Mouse (Mus musculus) liver, embryonic 14.5 days (tissue): ENCODE results near the gene Zfp536. TPM values are rescaled to one million over a fixed set of nuclear protein-coding genes. Genes with fewer than 3 reads are reported as not detected.
A peak's percentile ranks its signal among the peaks of the same experiment; 100 is the strongest.

ENCODE experiments used
- ATAC-seq: fragments of 200-750 bp; cut with Nextera tagmentation; 2 replicates; pipeline ENCODE4 v1.8.0; 2017; ENCODE audit warnings: moderate number of reproducible peaks, mild to moderate bottlenecking, moderate library complexity; ENCODE audit not compliant: insufficient read depth
- DNase-seq, 3 experiments: peaks; one replicate each; pipeline ENCODE4 v3.0.0-alpha.2; 2012 to 2013; ENCODE audit warnings: low read depth in 3 of 3, low spot score in 3 of 3
- H3K27ac ChIP-seq: fragments of 300-500 bp; sonication (generic); 2 replicates; pipeline ENCODE4 v1.5.1; 2014; ENCODE audit warnings: moderate library complexity, mild to moderate bottlenecking, control low read depth, inconsistent platforms
- H3K27me3 ChIP-seq: fragments of 300-500 bp; sonication (generic); 2 replicates; pipeline ENCODE4 v1.6.1; 2014; ENCODE audit warnings: mild to moderate bottlenecking, low read length, moderate library complexity; ENCODE audit not compliant: control insufficient read depth, insufficient read depth
- H3K36me3 ChIP-seq: fragments of 300-500 bp; sonication (generic); replicated peaks from 2 replicates; pipeline ENCODE4 v1.6.1; 2014; ENCODE audit warnings: low read depth; ENCODE audit not compliant: control insufficient read depth, insufficient read depth
- H3K4me1 ChIP-seq, 2 experiments: fragments of 200-500 bp in 1 of 2; fragments of 300-500 bp in 1 of 2; sonication (generic) in 1 of 2; replicated peaks; 2 replicates each; pipeline ENCODE4 v1.6.1; 2012 to 2014; ENCODE audit warnings: antibody characterized with exemption in 1 of 2, inconsistent platforms in 1 of 2, low read length in 1 of 2; ENCODE audit not compliant: control insufficient read depth in 2 of 2, insufficient read depth in 2 of 2
- H3K4me2 ChIP-seq: fragments of 300-500 bp; sonication (generic); 2 replicates; pipeline ENCODE4 v1.6.1; 2014; ENCODE audit warnings: low read depth, mild to moderate bottlenecking, control low read depth, moderate library complexity
- H3K4me3 ChIP-seq, 2 experiments: fragments of 200-500 bp in 1 of 2; fragments of 300-500 bp in 1 of 2; sonication (generic) in 1 of 2; 2 replicates each; pipeline ENCODE4 v1.5.1; 2012 to 2014; ENCODE audit warnings: low read depth in 2 of 2, low read length in 2 of 2, mild to moderate bottlenecking in 2 of 2, control low read depth in 1 of 2, inconsistent platforms in 1 of 2, moderate library complexity in 1 of 2; ENCODE audit not compliant: insufficient read depth in 1 of 2
- H3K9ac ChIP-seq: fragments of 300-500 bp; sonication (generic); replicated peaks from 2 replicates; pipeline ENCODE4 v1.6.1; 2014; ENCODE audit warnings: mild to moderate bottlenecking, control low read depth, moderate library complexity
- H3K9me3 ChIP-seq: fragments of 300-500 bp; sonication (generic); 2 replicates; pipeline ENCODE4 v1.6.1; 2016; ENCODE audit warnings: low read length, mixed read lengths; ENCODE audit not compliant: control insufficient read depth
- CTCF ChIP-seq: IDR thresholded peaks from 2 replicates; pipeline ENCODE4 v1.5.1; 2016; ENCODE audit warnings: antibody characterized with exemption, low read depth, control low read depth
- EP300 ChIP-seq: IDR thresholded peaks from 2 replicates; pipeline ENCODE4 v1.6.1; 2016; ENCODE audit warnings: antibody characterized with exemption, low read depth
- WGBS: fragments of 180-500 bp; shearing (Covaris S2); extraction: QIAGEN DNeasy Blood & Tissue Kit; methylation state at CpG from one replicate; pipeline ENCODE4 v1.1.7; 2014; ENCODE audit not compliant: insufficient replicate concordance; 5-methylcytosine and 5-hydroxymethylcytosine counted together
- polyA plus RNA-seq, 2 experiments: library from polyadenylated mRNA; depleted of rRNA in 1 of 2; stranded (reverse) in 1 of 2; unstranded in 1 of 2; fragments of >200 nt; fragmentation: Nextera tagmentation in 1 of 2; extraction: Ambion mirVana in 1 of 2; gene quantifications; 2 replicates each; pipeline versions ENCODE4 v1.2.1 to v1.2.3; 2012 to 2014

Zfp536 gene
- polyA plus RNA-seq, 2 experiments = not detected

DNA sequence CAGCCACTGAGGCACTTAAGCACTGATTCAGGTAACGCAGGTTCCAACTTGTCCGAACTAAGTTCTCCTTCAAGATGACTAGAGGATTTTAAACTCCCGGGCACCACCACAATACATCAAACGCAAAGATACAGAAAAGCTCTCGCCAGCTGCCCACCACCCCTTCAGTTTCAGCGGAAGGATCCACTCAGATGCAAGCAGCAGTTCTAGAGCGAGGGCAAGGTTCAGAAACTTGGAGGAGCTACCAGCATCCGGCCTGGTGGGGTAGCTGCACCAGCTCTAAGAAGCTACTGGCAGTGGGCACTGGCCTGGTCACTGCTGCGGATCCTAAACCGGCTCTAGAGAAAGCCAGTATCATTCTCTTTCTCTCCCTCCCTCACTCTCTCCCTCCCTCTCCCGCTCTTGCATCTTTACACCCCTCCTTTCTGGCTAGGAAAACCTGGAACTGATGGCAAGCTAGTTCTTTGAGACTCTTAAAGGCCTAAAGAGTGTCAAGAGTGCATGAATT lies 1.1 kb upstream of the Zfp536 start:
- peaks cover 58% of the 10 kb centered on the region for H3K27me3 ChIP-seq
- H3K9me3 ChIP-seq = no peaks in the 10 kb centered on the region
- DNase-seq = no peak
- 18% methylated on average over 11 of the region's 11 CpGs for WGBS
- TF ChIP-seq CTCF = no peak
- TF ChIP-seq EP300 = no peak
- H3K36me3 ChIP-seq = no peaks in the 10 kb centered on the region
- no peak overlapping the region for H3K4me3 ChIP-seq
- H3K4me1 ChIP-seq = no peaks in the 10 kb centered on the region
- no peak overlapping the region for H3K9ac ChIP-seq
- H3K27ac ChIP-seq = no peak overlapping the region
- H3K4me2 ChIP-seq = no peak overlapping the region
- ATAC-seq = no peak

DNA sequence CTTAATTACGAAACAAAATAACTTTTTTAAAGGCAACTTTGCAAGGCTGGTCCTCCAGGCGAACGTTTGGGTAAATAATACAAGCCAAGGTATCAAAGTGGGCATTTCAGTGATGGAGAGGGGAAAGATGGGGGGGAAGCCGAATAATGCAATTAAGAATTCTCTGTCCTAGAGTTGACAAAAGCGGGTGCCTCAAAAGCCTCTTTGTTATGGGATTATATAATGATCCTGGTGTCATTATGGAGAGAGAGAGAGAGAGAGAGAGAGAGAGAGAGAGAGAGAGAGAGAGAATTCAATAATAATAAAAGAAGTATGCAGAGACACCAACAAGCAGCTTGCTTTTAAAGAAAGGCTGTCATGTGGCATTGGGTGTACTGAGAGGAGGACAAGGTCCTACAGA lies 465 bp upstream of the Zfp536 start:
- ATAC-seq (no peak), DNase-seq (no peak)
- no peak overlapping the region for H3K4me3 ChIP-seq
- TF ChIP-seq EP300 (no peak), CTCF (no peak)
- H3K9me3 ChIP-seq = no peaks in the 10 kb centered on the region
- peaks cover 64% of the 10 kb centered on the region for H3K27me3 ChIP-seq
- no peak overlapping the region for H3K9ac ChIP-seq
- H3K4me2 ChIP-seq = no peak overlapping the region
- WGBS = 15% methylated on average over 5 of the region's 5 CpGs
- no peaks in the 10 kb centered on the region for H3K36me3 ChIP-seq
- no peaks in the 10 kb centered on the region for H3K4me1 ChIP-seq
- no peak overlapping the region for H3K27ac ChIP-seq

GRCm38 (mm10) chr7:37772376-37773311 lies 797 bp downstream of the Zfp536 start:
- no peaks in the 10 kb centered on the region for H3K4me1 ChIP-seq
- H3K27me3 ChIP-seq = peaks cover 76% of the 10 kb centered on the region
- WGBS = 2% methylated on average over 46 of the region's 46 CpGs
- H3K27ac ChIP-seq = no peak overlapping the region
- H3K36me3 ChIP-seq = no peaks in the 10 kb centered on the region
- DNase-seq (no peak), ATAC-seq (no peak)
- TF ChIP-seq EP300 (no peak), CTCF (no peak)
- H3K4me3 ChIP-seq = no peak overlapping the region; a peak in 1 of 4 replicates
- no peaks in the 10 kb centered on the region for H3K9me3 ChIP-seq
- no peak overlapping the region for H3K9ac ChIP-seq
- peak overlapping the region; percentile 53 for H3K4me2 ChIP-seq

GRCm38 (mm10) chr7:37771491-37772375 lies 1.7 kb downstream of the Zfp536 start:
- no peak for TF ChIP-seq CTCF
- TF ChIP-seq EP300 = no peak
- Histone ChIP-seq H3K9me3 (no peaks in the 10 kb centered on the region), H3K4me3 (peak overlapping the region in 1 of 2 experiments; percentile 34; a peak in 2 of 4 replicates), H3K9ac (no peak overlapping the region), H3K4me1 (no peaks in the 10 kb centered on the region), H3K27ac (no peak overlapping the region), H3K27me3 (peaks cover 79% of the 10 kb centered on the region), H3K4me2 (peak overlapping the region; percentile 53), H3K36me3 (no peaks in the 10 kb centered on the region)
- WGBS = under 1% methylated on average over 73 of the region's 75 CpGs
- DNase-seq = no peak
- ATAC-seq = no peak
